Mouse (Mus musculus) stomach, postnatal 0 days (tissue): ENCODE data around the gene Sgms1.

Source experiments
- CTCF ChIP-seq: IDR thresholded peaks from 2 replicates; pipeline ENCODE4 v1.5.1; 2016; ENCODE audit warnings: antibody characterized with exemption, low read depth, mild to moderate bottlenecking, moderate library complexity
- EP300 ChIP-seq: optimal IDR thresholded peaks from 2 replicates; pipeline ENCODE3; 2016; ENCODE audit warnings: antibody characterized with exemption

DNA sequence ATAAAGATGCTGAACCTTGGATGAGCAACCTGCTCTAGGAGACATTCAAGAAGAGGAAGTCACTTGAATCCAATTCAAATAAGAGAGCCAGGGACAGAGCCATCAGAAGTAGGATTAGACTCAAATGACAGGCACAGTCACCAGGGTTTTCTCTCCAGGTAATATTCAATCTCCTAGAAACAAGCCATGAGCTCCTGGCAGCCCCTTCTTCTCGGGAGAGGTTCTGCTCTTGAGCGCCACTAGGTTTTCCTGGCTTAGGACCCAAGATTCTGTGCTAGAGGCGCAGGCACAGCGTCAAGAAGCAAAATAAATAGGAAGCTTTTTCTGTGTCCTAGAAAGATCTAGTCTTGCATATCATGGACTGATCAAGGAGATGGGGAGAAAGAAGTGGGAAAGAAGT lies 76.2 kb downstream of the Sgms1 start:
- TF ChIP-seq CTCF (no peak), EP300 (no peak)
